Mouse (Mus musculus) natural killer cell, adult 2 months (primary cell): ENCODE data around the gene Dclk1.

Source experiments
- DNase-seq, 2 experiments: peaks; one replicate each; pipeline ENCODE4 v3.0.0; 2022; ENCODE audit warnings: low spot score in 2 of 2

The Dclk1 gene

GRCm38 (mm10) chr3:55587972-55588946 is 346.1 kb downstream of the Dclk1 start:
- DNase-seq, result no peak
